Mouse (Mus musculus) heart, postnatal 25 days (tissue): ENCODE measurements around the gene Gm12258. TPM values are rescaled to one million over a fixed set of nuclear protein-coding genes. Genes with fewer than 3 reads are reported as not detected.

Experiments
- DNase-seq: peaks from one replicate; pipeline ENCODE4 v3.0.0; 2022; ENCODE audit warnings: low spot score
- intact Hi-C: fragments of 180-260 bp; cut with DNase I; formaldehyde crosslinking; loops from one replicate; pipeline ENCODE4 v1.15.1; 2025
- total RNA-seq, 2 experiments: library from RNA; stranded (reverse); gene quantifications; 2 replicates each; pipeline ENCODE4 v1.2.3; 2021

The Gm12258 gene
- total RNA-seq, 2 experiments from 2014 or later = 2.1 to 2.3 TPM

GRCm38 (mm10) chr11:58897485-58897884, 50.5 kb downstream of the Gm12258 start:
- intact Hi-C loops = no loop called here
- no peak for DNase-seq

- DNase-seq = no peak
- intact Hi-C loops = no loop called here
Observed at GRCm38 (mm10) chr11:58901080-58901479, 54.1 kb downstream of the Gm12258 start.

- intact Hi-C loops = no loop called here
Observed at GRCm38 (mm10) chr11:58903511-58904409, 56.8 kb downstream of the Gm12258 start, which contains the start of gene Zfp39. Gene Zfp39 (minus strand): TSS chr11:58904225.

GRCm38 (mm10) chr11:58904410-58904718, 57.4 kb downstream of the Gm12258 start:
- no peak for DNase-seq
- intact Hi-C loops = no loop called here

More at GRCm38 (mm10) chr11:58903511-58904409, 56.8 kb downstream of the Gm12258 start, which contains the start of gene Zfp39:
- DNase-seq = peak; percentile 95

- no peak for DNase-seq
- intact Hi-C loops = no loop called here
Observed at GRCm38 (mm10) chr11:58904838-58905237, 57.9 kb downstream of the Gm12258 start.

Other genes with a start within 250 kb of the Gm12258 start
- gene 2210407C18Rik, start 231.1 kb upstream of the Gm12258 start, total RNA-seq = 10 to 100 TPM in 1 of 2 experiments, 1 to 10 TPM in 1; 8.1 to 18.7 TPM
- not detected for gene Olfr323, start 216.7 kb upstream of the Gm12258 start, total RNA-seq
- under 1 TPM in 1 of 2 experiments, not detected in 1; 0.10 TPM for gene Trim58, start 206.7 kb upstream of the Gm12258 start, total RNA-seq
- not detected for gene Olfr322, start 188.4 kb upstream of the Gm12258 start, total RNA-seq
- not detected for gene Olfr320, start 166.1 kb upstream of the Gm12258 start, total RNA-seq
- not detected for gene Olfr319, start 148.0 kb upstream of the Gm12258 start, total RNA-seq
- not detected for gene Olfr318, start 123.1 kb upstream of the Gm12258 start, total RNA-seq
- not detected for gene Olfr317, start 107.9 kb upstream of the Gm12258 start, total RNA-seq
- not detected for gene Olfr316, start 94.4 kb upstream of the Gm12258 start, total RNA-seq
- gene Olfr315, start 74.0 kb upstream of the Gm12258 start, total RNA-seq = not detected
- gene Olfr314, start 64.2 kb upstream of the Gm12258 start, total RNA-seq = not detected
- gene Fam183b, start 45.2 kb upstream of the Gm12258 start, total RNA-seq = not detected
- not detected for gene Olfr313, start 32.2 kb upstream of the Gm12258 start, total RNA-seq
- not detected for gene Olfr312, start 17.9 kb upstream of the Gm12258 start, total RNA-seq
- gene Olfr311, start 7.9 kb upstream of the Gm12258 start, total RNA-seq = not detected
- gene 2810021J22Rik, start 20.1 kb downstream of the Gm12258 start, total RNA-seq = 1 to 10 TPM; 1.4 to 2.3 TPM
- 1 to 10 TPM; 3.4 to 4.1 TPM for gene Zfp39, start 57.1 kb downstream of the Gm12258 start, total RNA-seq
- not detected for gene Btnl10, start 70.8 kb downstream of the Gm12258 start, total RNA-seq
- gene Rnf187, start 91.8 kb downstream of the Gm12258 start, total RNA-seq = 100 to 1,000 TPM; 163 to 167 TPM
- 1 to 10 TPM; 1.8 to 2.3 TPM for gene Hist3h2ba, start 101.8 kb downstream of the Gm12258 start, total RNA-seq
- 10 to 100 TPM; 17.1 to 21.3 TPM for gene Hist3h2a, start 107.5 kb downstream of the Gm12258 start, total RNA-seq
- gene Trim17, start 107.5 kb downstream of the Gm12258 start, total RNA-seq = under 1 TPM; 0.10 to 0.17 TPM
- gene Trim11, start 130.9 kb downstream of the Gm12258 start, total RNA-seq = 10 to 100 TPM; 14.8 to 15.5 TPM